Mouse (Mus musculus) cerebellum, adult 8-10 months (tissue): Measurements from ENCODE around the gene Prom1.

Experiments
- DNase-seq: peaks from one replicate; pipeline ENCODE4 v3.0.0; 2022

Prom1 gene

GRCm38 (mm10) chr5:43971156-43971555 lies 130.7 kb downstream of the Prom1 start:
- DNase-seq = no peak

DNA sequence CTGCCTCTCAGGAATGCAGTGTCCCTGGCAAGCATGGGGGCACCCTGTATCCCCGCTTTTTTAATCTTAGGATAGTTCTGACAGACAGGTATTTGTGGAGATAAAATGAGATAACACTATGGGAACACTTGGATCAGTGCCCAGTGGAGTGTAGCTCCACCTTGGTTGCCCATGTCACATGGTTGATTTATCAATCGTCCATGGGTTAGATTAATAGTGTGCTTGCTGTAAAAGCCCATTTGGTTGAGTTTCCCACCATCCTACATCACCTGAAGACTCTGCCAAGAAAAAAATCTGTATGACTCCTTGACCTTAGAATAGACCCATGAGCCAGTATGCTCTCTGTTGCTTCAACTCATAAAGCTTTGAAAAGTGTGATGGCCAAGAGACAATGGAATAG lies 131.3 kb downstream of the Prom1 start:
- no peak for DNase-seq

- DNase-seq = no peak
Observed at GRCm38 (mm10) chr5:43968634-43969033, 133.2 kb downstream of the Prom1 start.

- DNase-seq = no peak
Observed at GRCm38 (mm10) chr5:43961056-43961455, 140.8 kb downstream of the Prom1 start.

- no peak for DNase-seq
Observed at GRCm38 (mm10) chr5:43959884-43960440, 141.9 kb downstream of the Prom1 start.

DNA sequence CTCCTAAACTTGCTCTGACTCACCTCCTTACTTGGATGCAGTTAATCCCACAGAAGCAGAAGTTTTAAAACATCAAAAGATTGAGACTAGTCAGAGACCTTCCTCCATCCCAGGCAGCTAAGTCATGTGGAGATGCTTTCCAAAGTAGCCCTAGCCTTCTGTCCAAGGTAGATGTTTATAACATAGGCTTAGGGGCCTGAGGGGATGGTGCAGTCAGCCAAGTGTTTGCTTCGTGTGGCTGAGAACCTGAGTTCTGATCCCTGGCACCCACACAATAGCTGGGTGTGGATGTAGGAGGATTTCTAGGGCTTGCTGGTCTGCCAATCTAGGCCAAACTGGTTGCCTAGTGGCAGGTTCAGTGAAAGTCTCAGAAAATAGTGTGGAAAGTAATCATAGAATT lies 148.6 kb downstream of the Prom1 start:
- DNase-seq = no peak

GRCm38 (mm10) chr5:43948748-43949275 lies 153.0 kb downstream of the Prom1 start:
- DNase-seq = no peak

GRCm38 (mm10) chr5:43948111-43948743 lies 153.6 kb downstream of the Prom1 start:
- no peak for DNase-seq

DNA sequence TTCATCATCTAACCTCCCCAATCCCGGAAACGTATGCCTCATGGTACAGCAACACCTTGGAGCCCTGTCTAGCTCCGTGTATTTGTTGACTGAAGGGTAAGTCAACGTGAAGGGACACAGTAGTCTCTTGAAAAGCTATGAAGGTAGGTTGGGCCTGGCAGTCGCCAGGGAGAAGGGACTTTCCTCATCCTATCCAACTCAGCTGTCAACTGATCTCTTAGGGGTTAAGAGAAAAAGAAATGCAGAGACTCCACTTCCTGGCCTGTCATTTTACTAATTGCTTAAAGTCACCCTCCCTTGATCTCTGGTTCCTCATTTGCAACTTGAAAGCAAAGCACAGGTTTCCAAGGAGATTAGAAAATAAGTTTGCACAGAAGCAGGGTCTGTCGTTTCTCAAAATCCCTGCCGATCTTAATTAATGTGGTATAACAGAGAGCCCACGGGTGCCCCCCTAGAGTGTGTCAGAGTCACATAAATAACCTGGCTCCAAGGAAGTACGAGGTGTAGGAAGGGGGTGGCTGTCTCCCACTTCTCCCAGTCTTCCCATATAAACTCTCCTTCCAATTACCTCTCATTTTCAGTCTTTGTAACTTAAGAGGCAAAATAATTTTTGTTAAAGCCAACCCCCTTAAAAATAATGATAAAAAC lies 154.4 kb downstream of the Prom1 start:
- DNase-seq = no peak
